Mouse (Mus musculus) liver, embryonic 16.5 days (tissue): ENCODE measurements around the gene Lgals7. TPM values are rescaled to one million over a fixed set of nuclear protein-coding genes. Genes with fewer than 3 reads are reported as not detected.

ENCODE experiments used
- ATAC-seq: fragments of 200-750 bp; cut with Nextera tagmentation; 2 replicates; pipeline ENCODE4 v1.8.0; 2017; ENCODE audit warnings: low read depth, mild to moderate bottlenecking, moderate number of reproducible peaks, moderate library complexity
- H3K27ac ChIP-seq: fragments of 300-500 bp; sonication (generic); 2 replicates; pipeline ENCODE4 v1.5.1; 2014; ENCODE audit warnings: mild to moderate bottlenecking, low read length
- H3K27me3 ChIP-seq: fragments of 300-500 bp; sonication (generic); 2 replicates; pipeline ENCODE4 v1.6.1; 2014; ENCODE audit warnings: low read depth, low read length, mixed read lengths; ENCODE audit not compliant: control insufficient read depth, insufficient read depth
- H3K36me3 ChIP-seq: fragments of 300-500 bp; sonication (generic); 2 replicates; pipeline ENCODE4 v1.6.1; 2014; ENCODE audit warnings: mild to moderate bottlenecking; ENCODE audit not compliant: control insufficient read depth, insufficient read depth
- H3K4me1 ChIP-seq: fragments of 300-500 bp; sonication (generic); 2 replicates; pipeline ENCODE4 v1.6.1; 2014; ENCODE audit warnings: low read depth, low read length, mixed read lengths; ENCODE audit not compliant: control insufficient read depth
- H3K4me2 ChIP-seq: fragments of 300-500 bp; sonication (generic); 2 replicates; pipeline ENCODE4 v1.6.1; 2014; ENCODE audit warnings: low read depth, low read length, mixed read lengths
- H3K4me3 ChIP-seq: fragments of 300-500 bp; sonication (generic); 2 replicates; pipeline ENCODE4 v1.5.1; 2014; ENCODE audit warnings: low read depth, mild to moderate bottlenecking, low read length
- H3K9ac ChIP-seq: fragments of 300-500 bp; sonication (generic); 2 replicates; pipeline ENCODE4 v1.6.1; 2014; ENCODE audit warnings: low read depth, low read length
- H3K9me3 ChIP-seq: fragments of 300-500 bp; sonication (generic); replicated peaks from 2 replicates; pipeline ENCODE4 v1.6.1; 2016; ENCODE audit warnings: low read length; ENCODE audit not compliant: control insufficient read depth
- WGBS: fragments of 180-500 bp; shearing (Covaris S2); extraction: QIAGEN DNeasy Blood & Tissue Kit; methylation state at CpG from one replicate; pipeline ENCODE4 v1.1.7; 2014; ENCODE audit not compliant: insufficient replicate concordance; 5-methylcytosine and 5-hydroxymethylcytosine counted together
- polyA plus RNA-seq: library from polyadenylated mRNA; unstranded; fragments of >200 nt; fragmentation: Nextera tagmentation; extraction: Ambion mirVana; gene quantifications from 2 replicates; pipeline ENCODE4 v1.2.1, GENCODE M21; 2015

Gene Lgals7
- polyA plus RNA-seq, 1 experiment from 2014 or later: 0.19 TPM

DNA sequence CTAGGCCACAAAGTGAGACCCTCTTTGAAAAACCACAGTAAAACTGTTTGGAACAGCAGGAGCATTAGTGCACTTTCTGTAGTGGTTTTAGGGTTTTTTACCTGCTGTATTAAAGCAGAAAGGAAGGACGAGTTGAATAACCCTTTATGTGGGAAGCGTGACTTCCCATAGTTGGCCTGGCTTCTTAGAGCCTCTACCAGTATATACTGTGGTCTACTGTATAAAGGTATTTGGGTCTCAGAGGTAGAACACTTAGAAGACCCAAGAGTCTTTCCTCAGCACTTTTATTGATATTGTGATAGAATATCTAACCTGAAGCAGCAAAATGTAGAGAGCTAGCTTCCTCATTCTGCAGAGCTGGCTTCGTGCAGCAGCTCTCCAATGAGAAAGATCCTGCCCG, 44.1 kb upstream of the Lgals7 start:
- Histone ChIP-seq H3K27ac (no peak overlapping the region), H3K4me1 (peaks cover 42% of the 10 kb centered on the region), H3K4me3 (no peak overlapping the region), H3K4me2 (no peak overlapping the region), H3K9me3 (no peaks in the 10 kb centered on the region), H3K27me3 (no peaks in the 10 kb centered on the region), H3K9ac (no peak overlapping the region), H3K36me3 (peaks cover 80% of the 10 kb centered on the region)
- no peak for ATAC-seq
- 87% methylated on average over 4 of the region's 4 CpGs for WGBS

DNA sequence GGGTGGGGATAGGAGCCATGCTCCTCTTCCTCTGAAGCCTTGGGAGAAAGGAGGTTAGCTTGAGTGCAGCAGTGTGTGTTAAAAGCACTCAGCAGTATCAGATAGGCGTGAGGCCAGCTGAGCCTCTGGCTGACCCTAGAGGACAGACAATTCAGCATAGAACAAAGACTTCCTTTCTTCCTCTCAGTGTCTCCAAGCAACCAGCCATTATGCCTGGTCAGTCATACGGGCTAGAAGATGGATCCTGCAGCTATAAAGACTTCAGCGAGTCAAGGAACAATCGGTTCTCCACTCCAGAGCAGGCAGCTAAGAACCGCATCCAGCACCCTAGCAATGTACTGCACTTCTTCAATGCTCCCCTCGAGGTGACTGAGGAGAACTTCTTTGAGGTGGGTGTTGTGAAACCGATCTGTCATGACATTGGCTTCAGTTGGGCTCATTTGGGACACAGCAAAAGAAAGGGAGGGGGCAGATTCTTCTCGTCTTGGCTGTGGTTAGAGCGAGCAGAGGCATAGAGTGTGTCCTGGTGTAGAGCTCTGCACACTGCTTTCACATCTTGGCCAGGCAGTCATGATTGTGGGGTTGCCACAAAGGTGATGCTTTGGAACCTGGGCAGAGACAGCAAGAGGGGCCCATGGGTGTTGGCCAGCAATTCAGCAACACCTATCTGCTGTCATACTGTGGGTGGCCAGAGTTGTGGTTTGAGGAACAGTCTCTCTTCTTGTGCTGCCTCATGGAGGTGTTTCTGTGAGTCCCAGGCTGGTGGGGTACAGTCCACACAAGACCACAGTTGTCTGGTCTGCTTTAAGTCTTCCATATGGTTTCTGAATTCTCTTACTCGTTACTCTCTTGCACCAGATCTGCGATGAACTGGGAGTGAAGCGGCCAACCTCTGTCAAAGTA, 43.0 kb upstream of the Lgals7 start:
- WGBS: 76% methylated on average over 12 of the region's 12 CpGs
- Histone ChIP-seq H3K4me1 (peaks cover 40% of the 10 kb centered on the region), H3K27ac (no peak overlapping the region; the same call in 1 of the 2 replicates)

DNA sequence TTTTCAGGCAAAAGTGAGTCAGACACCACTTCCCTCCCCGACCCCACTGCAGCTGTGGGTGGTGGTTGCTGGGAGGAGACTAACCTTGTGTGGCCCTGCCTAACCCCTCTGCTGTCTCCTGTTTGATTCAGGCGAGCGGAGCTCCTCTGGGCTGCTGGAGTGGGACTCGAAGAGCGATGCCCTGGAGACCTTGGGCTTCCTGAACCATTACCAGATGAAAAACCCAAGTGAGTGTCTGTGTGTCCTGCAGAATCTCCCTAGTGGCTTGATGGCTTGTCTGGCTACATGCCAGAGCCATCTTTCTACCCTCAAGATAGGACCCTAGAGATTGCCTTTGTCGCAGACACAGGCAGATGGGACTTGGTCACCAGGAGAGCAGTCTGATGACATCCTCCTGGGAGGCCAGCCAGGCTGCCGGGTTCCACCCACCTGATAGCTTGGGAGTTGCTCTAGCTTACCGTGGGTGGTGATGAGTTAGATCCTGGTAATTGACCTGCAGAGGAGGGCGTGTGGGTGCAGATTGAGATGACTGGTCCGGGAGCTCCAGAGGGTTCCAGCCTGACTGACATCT, 42.3 kb upstream of the Lgals7 start:
- Histone ChIP-seq H3K27ac (no peak overlapping the region; the same call in 1 of the 2 replicates), H3K27me3 (no peaks in the 10 kb centered on the region), H3K36me3 (peaks cover 62% of the 10 kb centered on the region), H3K4me1 (peaks cover 40% of the 10 kb centered on the region), H3K4me2 (no peak overlapping the region), H3K9ac (no peak overlapping the region), H3K4me3 (no peak overlapping the region), H3K9me3 (no peaks in the 10 kb centered on the region)
- ATAC-seq: no peak
- WGBS: 62% methylated on average over 10 of the region's 10 CpGs

More for the DNA sequence above, 43.0 kb upstream of the Lgals7 start:
- peaks cover 69% of the 10 kb centered on the region for H3K36me3 ChIP-seq
- H3K4me2 ChIP-seq: no peak overlapping the region
- H3K4me3 ChIP-seq: no peak overlapping the region
- no peaks in the 10 kb centered on the region for H3K27me3 ChIP-seq
- no peak for ATAC-seq
- H3K9me3 ChIP-seq: no peaks in the 10 kb centered on the region
- H3K9ac ChIP-seq: no peak overlapping the region

DNA sequence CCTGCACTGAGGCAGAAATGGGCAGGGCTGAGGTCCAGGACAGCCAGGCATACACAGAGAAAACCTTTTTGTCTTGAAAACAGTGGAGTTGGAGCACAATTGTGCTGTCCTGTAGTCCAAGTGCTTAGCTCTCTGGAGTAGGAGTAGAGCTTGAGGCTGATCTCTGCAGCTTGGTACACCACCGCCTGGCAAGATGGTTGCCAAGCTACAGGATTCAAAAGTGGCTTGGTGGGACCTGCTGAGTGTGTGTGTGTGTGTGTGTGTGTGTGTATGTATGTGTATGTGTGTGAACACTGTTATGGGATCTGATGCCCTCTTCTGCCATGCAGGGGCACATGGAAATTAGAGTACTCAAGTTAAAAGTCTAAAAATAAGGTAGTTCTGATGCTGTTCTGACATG, 41.1 kb upstream of the Lgals7 start:
- Histone ChIP-seq H3K4me1 (peaks cover 40% of the 10 kb centered on the region), H3K9ac (no peak overlapping the region)

DNA sequence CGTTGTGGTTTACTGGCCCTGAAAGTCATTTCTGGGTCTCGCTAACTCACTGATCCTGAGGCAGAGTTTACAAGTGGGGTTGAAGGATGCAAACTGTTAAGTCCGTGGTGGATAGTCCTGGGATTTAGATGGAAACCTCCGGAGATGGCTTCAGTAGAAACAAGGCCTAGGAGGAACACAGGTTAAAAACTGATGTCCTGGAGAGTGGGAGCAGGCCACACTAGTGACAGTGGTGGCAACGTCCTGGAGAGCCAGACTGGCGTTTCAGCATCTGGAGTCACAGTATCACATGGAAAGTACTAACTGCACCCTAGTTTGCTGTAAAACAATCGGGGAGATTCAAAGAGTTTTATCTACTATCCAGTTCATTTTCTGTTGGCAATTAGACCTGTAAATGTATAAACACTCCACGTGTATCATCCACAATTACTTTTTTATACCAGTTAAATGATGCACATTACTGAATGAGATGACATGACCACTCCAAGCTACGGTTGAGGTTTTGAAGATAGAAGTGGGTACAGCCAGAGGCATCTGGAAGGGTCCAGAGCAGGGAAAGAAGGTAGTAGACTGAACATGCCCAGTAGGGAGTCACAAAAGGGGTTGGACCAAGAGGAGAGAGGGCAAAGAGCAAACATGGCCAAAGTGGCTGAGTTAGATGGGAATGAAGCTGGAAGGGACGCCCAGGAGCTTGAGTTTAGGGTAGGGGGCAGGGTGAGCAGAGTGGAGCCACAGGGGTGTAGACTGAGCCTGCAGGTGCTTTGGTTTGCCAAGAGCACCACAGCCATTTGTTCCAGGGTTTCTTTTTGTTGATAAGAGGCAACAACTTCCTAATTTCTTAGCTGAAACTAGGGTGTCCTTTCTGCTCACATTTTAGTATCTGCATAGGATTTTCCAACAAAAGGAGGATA, 40.4 kb upstream of the Lgals7 start:
- Histone ChIP-seq H3K4me3 (no peak overlapping the region), H3K9ac (no peak overlapping the region), H3K27ac (peak overlapping the region; percentile 42; the same call in 1 of the 2 replicates), H3K36me3 (peaks cover 44% of the 10 kb centered on the region), H3K27me3 (no peaks in the 10 kb centered on the region), H3K9me3 (no peaks in the 10 kb centered on the region), H3K4me2 (no peak overlapping the region), H3K4me1 (peaks cover 36% of the 10 kb centered on the region)
- 52% methylated on average over 10 of the region's 10 CpGs for WGBS
- no peak for ATAC-seq

More for the DNA sequence above, 41.1 kb upstream of the Lgals7 start:
- Histone ChIP-seq H3K4me2 (no peak overlapping the region), H3K36me3 (peaks cover 51% of the 10 kb centered on the region), H3K27me3 (no peaks in the 10 kb centered on the region), H3K4me3 (no peak overlapping the region), H3K9me3 (no peaks in the 10 kb centered on the region), H3K27ac (no peak overlapping the region; the same call in 1 of the 2 replicates)
- 59% methylated on average over 1 of the region's 1 CpGs for WGBS
- no peak for ATAC-seq

DNA sequence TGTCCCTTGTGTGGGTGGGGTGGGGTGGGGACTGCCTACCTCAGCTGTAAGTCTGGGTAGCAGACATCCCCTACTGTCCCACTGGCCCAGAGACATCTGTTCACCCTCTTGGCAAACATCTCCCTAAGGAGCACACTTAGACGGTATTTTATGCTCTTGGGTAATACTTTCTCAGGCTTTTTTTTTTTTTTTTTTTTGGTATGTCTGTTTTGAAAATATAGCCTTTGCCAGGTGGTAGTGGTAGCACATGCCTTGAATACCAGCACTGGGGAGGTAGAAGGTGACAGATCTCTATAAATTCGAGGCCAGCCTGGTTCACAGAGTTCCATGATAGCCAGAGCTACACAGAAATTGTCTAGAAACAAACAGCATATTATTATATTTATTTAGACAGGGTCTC, 39.7 kb upstream of the Lgals7 start:
- Histone ChIP-seq H3K36me3 (peaks cover 38% of the 10 kb centered on the region), H3K27ac (peak overlapping the region; percentile 75), H3K4me3 (no peak overlapping the region), H3K9me3 (no peaks in the 10 kb centered on the region), H3K4me1 (peaks cover 31% of the 10 kb centered on the region), H3K4me2 (no peak overlapping the region), H3K27me3 (no peaks in the 10 kb centered on the region), H3K9ac (no peak overlapping the region)
- no peak for ATAC-seq
- 29% methylated on average over 2 of the region's 2 CpGs for WGBS

DNA sequence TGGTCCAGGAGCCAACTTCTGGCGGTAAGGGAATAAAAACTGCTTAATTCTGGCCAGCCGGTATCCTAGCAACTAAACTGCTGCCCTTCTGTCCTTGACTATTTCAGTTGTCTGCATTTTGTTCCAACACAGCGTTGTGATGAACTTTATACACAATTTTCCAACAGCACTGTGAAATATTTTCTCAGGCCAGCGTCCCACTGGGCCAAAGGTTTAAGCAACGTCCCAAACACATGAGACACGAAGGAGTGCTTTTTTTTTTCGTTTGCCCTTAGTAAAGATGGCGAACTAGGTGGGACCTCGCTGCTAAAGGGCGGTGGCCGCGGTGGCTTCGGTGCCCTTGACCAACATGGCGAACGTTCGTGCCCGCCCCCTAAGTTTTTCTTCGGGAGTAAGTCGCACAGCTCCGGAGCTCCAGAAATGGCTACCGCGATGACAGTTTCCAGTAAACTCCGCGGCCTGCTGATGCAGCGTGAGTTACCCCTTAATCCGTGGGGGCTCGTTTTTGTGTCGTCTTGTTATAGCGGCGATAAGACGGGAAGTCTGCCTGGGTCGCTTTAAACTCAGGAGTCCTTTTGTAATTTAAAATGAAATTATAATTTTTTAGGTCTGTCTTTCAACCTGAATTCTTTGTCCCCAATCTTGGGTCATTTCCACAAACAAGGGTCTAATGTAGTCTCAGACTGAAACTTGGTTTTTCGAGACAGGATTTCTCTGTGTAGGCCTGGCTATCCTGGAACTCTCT, 38.5 kb upstream of the Lgals7 start, which contains the start of gene Ech1:
Gene Ech1 (plus strand): TSS at position 277 of the 745 bp plus-strand sequence.
- 2% methylated on average over 33 of the region's 33 CpGs for WGBS
- peak within 1 kb of the TSS; percentile 68 for H3K4me3 ChIP-seq
- peak within 1 kb of the TSS; percentile 75 for H3K27ac ChIP-seq
- peaks cover 30% of the 10 kb centered on the region for H3K4me1 ChIP-seq
- H3K36me3 ChIP-seq: peaks cover 33% of the 10 kb centered on the region
- H3K9me3 ChIP-seq: no peaks in the 10 kb centered on the region
- peak; percentile 78 for ATAC-seq
- peak within 1 kb of the TSS; percentile 70 for H3K4me2 ChIP-seq
- peak within 1 kb of the TSS; percentile 71 for H3K9ac ChIP-seq
- H3K27me3 ChIP-seq: no peaks in the 10 kb centered on the region
